Mouse (Mus musculus) regulatory T cell (primary cell): ENCODE results near the gene Znhit1.

Experiments
- in situ Hi-C: fragments of 300-600 bp; cut with MboI, MseI; formaldehyde crosslinking; loops from one replicate; pipeline ENCODE4 v1.15.1; 2025; ENCODE audit warnings: high pct_unique_total_duplicates

Gene Znhit1

GRCm38 (mm10) chr5:136987934-136988271, at the start of gene Znhit1:
TSS of gene Znhit1 (minus strand) at chr5:136988021.
- in situ Hi-C loops, result no loop called here

- in situ Hi-C loops, result no loop called here
Measured at GRCm38 (mm10) chr5:137036211-137036610, 48.4 kb upstream of the Znhit1 start.

GRCm38 (mm10) chr5:137032641-137033074, 44.8 kb upstream of the Znhit1 start:
- in situ Hi-C loops, result loop anchor here (5.0 kb wide), 1 partner anchor 70 kb away; no protein-coding TSS in a partner anchor

- in situ Hi-C loops, result loop anchor here (5.0 kb wide), 1 partner anchor 70 kb away; no protein-coding TSS in a partner anchor
Measured at GRCm38 (mm10) chr5:137032033-137032421, 44.2 kb upstream of the Znhit1 start.

- in situ Hi-C loops, result loop anchor here (5.0 kb wide), 1 partner anchor 71 kb away; no protein-coding TSS in a partner anchor
Measured at GRCm38 (mm10) chr5:137031076-137032032, 43.5 kb upstream of the Znhit1 start.

- in situ Hi-C loops, result loop anchor here (5.0 kb wide), 1 partner anchor 72 kb away; no protein-coding TSS in a partner anchor
Measured at GRCm38 (mm10) chr5:137030416-137030810, 42.6 kb upstream of the Znhit1 start.

GRCm38 (mm10) chr5:137029643-137030415, 42.0 kb upstream of the Znhit1 start:
- in situ Hi-C loops, result loop anchor here (5.0 kb wide), 1 partner anchor 72 kb away; no protein-coding TSS in a partner anchor

GRCm38 (mm10) chr5:137029273-137029585, 41.4 kb upstream of the Znhit1 start:
- in situ Hi-C loops, result no loop called here

- in situ Hi-C loops, result no loop called here
Measured at GRCm38 (mm10) chr5:137028561-137029272, 40.9 kb upstream of the Znhit1 start.

- in situ Hi-C loops, result no loop called here
Measured at GRCm38 (mm10) chr5:137026092-137026491, 38.3 kb upstream of the Znhit1 start, which contains the start of gene Vgf. TSS of gene Vgf (plus strand) at chr5:137026392.

GRCm38 (mm10) chr5:137025132-137025531, 37.3 kb upstream of the Znhit1 start:
- in situ Hi-C loops, result no loop called here

GRCm38 (mm10) chr5:137024318-137024717, 36.5 kb upstream of the Znhit1 start:
- in situ Hi-C loops, result no loop called here

- in situ Hi-C loops, result no loop called here
Measured at GRCm38 (mm10) chr5:137015913-137016312, 28.1 kb upstream of the Znhit1 start.

GRCm38 (mm10) chr5:137012401-137012950, 24.7 kb upstream of the Znhit1 start:
- in situ Hi-C loops, result no loop called here

- in situ Hi-C loops, result no loop called here
Measured at GRCm38 (mm10) chr5:137009988-137010387, 22.2 kb upstream of the Znhit1 start.

GRCm38 (mm10) chr5:137007276-137007675, 19.5 kb upstream of the Znhit1 start:
- in situ Hi-C loops, result no loop called here

GRCm38 (mm10) chr5:137000612-137001011, 12.8 kb upstream of the Znhit1 start:
- in situ Hi-C loops, result no loop called here

GRCm38 (mm10) chr5:136999449-136999848, 11.6 kb upstream of the Znhit1 start:
- in situ Hi-C loops, result no loop called here

GRCm38 (mm10) chr5:136989801-136990200, 2.0 kb upstream of the Znhit1 start:
- in situ Hi-C loops, result no loop called here

GRCm38 (mm10) chr5:136988420-136988819, 599 bp upstream of the Znhit1 start:
- in situ Hi-C loops, result no loop called here
